Mouse (Mus musculus): ENCODE measurements at regions not wholly inside any gene's neighbourhood (a gene's known extent, or its start where the extent isn't known, plus 50 kb on each side); places are given as distances from the start of the nearest gene placed in this dataset.
A peak's percentile ranks its signal among the peaks of the same experiment; 100 is the strongest.

- TF ChIP-seq CTCF (IDR thresholded peaks at IDR 0.05; ENCODE audit: low read depth) = 0 out of 2 replicates have a peak, but pooled peaks have one; percentile 13
- no peak for TF ChIP-seq EP300 (optimal IDR thresholded peaks at IDR 0.05)
These were observed 92.6 kb upstream of the Hmgn3 start for GRCm38 (mm10) chr9:83239097-83239496.

Data from stomach, postnatal 0 days (tissue).